Mouse (Mus musculus) neutrophil, adult 5-6 weeks (primary cell): ENCODE results near the gene Gpr35. TPM values are rescaled to one million over a fixed set of nuclear protein-coding genes. Genes with fewer than 3 reads are reported as not detected.

Source experiments
- ATAC-seq: fragments of 151-379, 151-347 bp; 2 replicates; pipeline ENCODE4 v1.8.0; 2017; ENCODE audit warnings: mild to moderate bottlenecking, moderate TSS enrichment; ENCODE audit not compliant: insufficient number of reproducible peaks, poor library complexity, low FRiP score, severe bottlenecking; ENCODE audit errors: extremely low read depth
- total RNA-seq: library from RNA; stranded (forward); fragments of 200-1000 nt; gene quantifications from 2 replicates; pipeline ENCODE4 v1.2.3, GENCODE M21; 2017

The Gpr35 gene
- total RNA-seq, 1 experiment from 2014 or later = 22.1 TPM

GRCm38 (mm10) chr1:92971879-92972795, 21.5 kb downstream of the Gpr35 start:
- ATAC-seq = peak; percentile 88

- peak; percentile 75 for ATAC-seq
Measured at GRCm38 (mm10) chr1:92972854-92973253, 22.2 kb downstream of the Gpr35 start.

- no peak for ATAC-seq
Measured at GRCm38 (mm10) chr1:92976141-92976566, 25.5 kb downstream of the Gpr35 start.

GRCm38 (mm10) chr1:92978645-92979044, 28.0 kb downstream of the Gpr35 start:
- no peak for ATAC-seq

- no peak for ATAC-seq
Measured at GRCm38 (mm10) chr1:92979073-92979602, 28.5 kb downstream of the Gpr35 start.

GRCm38 (mm10) chr1:92981056-92981845, 30.6 kb downstream of the Gpr35 start:
- ATAC-seq = no peak

- ATAC-seq = no peak
Measured at GRCm38 (mm10) chr1:92982931-92983605, 32.4 kb downstream of the Gpr35 start.

GRCm38 (mm10) chr1:92984999-92985398, 34.3 kb downstream of the Gpr35 start:
- ATAC-seq = no peak

GRCm38 (mm10) chr1:92988894-92989293, 38.2 kb downstream of the Gpr35 start:
- ATAC-seq = no peak

GRCm38 (mm10) chr1:92989891-92990290, 39.2 kb downstream of the Gpr35 start:
- ATAC-seq = no peak

- no peak for ATAC-seq
Measured at GRCm38 (mm10) chr1:92992214-92992855, 41.7 kb downstream of the Gpr35 start.

- ATAC-seq = no peak
Measured at GRCm38 (mm10) chr1:92992880-92993279, 42.2 kb downstream of the Gpr35 start.

- no peak for ATAC-seq
Measured at GRCm38 (mm10) chr1:93006061-93006460, 55.4 kb downstream of the Gpr35 start, which contains the start of gene Aqp12. Aqp12 (plus strand) TSS chr1:93006334.

GRCm38 (mm10) chr1:93009196-93009595, 58.5 kb downstream of the Gpr35 start:
- ATAC-seq = no peak

GRCm38 (mm10) chr1:93010731-93011130, 60.1 kb downstream of the Gpr35 start:
- ATAC-seq = no peak

- no peak for ATAC-seq
Measured at GRCm38 (mm10) chr1:93012103-93012585, 61.5 kb downstream of the Gpr35 start.

- ATAC-seq = no peak
Measured at GRCm38 (mm10) chr1:93013367-93013766, 62.7 kb downstream of the Gpr35 start.

- ATAC-seq = peak; percentile 57
Measured at GRCm38 (mm10) chr1:93014460-93014859, 63.8 kb downstream of the Gpr35 start.
